1 mouse cellular context compared by ENCODE assay signal in the genomic region with DNA sequence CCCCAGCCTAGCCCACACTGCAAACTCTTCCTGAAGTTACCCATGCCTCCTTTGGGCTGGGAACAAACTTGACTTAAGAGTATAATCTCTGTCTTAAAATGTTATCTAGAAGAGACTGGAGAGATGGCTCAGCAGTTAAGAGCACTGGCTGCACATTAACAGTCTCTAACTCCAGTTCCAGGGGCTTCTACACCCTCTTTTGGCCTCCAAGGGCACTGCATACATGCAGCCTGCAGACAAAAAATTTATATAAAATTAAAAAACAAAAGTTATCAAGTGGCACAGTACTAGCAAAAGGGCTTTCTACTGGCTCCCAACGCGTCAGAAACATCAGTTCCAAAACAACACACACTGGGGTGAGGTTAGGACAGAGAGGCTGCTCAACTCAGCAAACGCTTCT.
TF ChIP-seq lines count a peak whose summit lies in the region.

No protein-coding gene starts in this region.

TF ChIP-seq in MEL, 35 proteins besides CTCF, POLR2A, EP300 and RAD21:
- TF ChIP-seq NELFE (IDR thresholded peaks at IDR 0.05; ENCODE audit: low read depth, low read length): no peak
- no peak for TF ChIP-seq BHLHE40 (IDR thresholded peaks at IDR 0.05; ENCODE audit: borderline replicate concordance, low read depth, low read length)
- no peak for TF ChIP-seq USF2 (IDR thresholded peaks at IDR 0.05; ENCODE audit: borderline replicate concordance in 1 of 2, insufficient read depth in 1 of 2, low read depth in 1 of 2, low read length in 2 of 2)
- TF ChIP-seq UBTF (IDR thresholded peaks at IDR 0.05; ENCODE audit: borderline replicate concordance, insufficient read depth, low read depth, low read length): no peak
- no peak for TF ChIP-seq GABPA (IDR thresholded peaks at IDR 0.05; ENCODE audit: low read depth, low read length)
- TF ChIP-seq SIN3A (IDR thresholded peaks at IDR 0.05; ENCODE audit: low read length): no peak
- TF ChIP-seq MEF2A (IDR thresholded peaks at IDR 0.05; ENCODE audit: extremely low read depth, insufficient replicate concordance, low read depth, low read length, poor library complexity, severe bottlenecking): no peak
- no peak for TF ChIP-seq ETS1 (IDR thresholded peaks at IDR 0.05; ENCODE audit: low read depth, low read length)
- no peak for TF ChIP-seq ELF1 (IDR thresholded peaks at IDR 0.05; ENCODE audit: low read depth, low read length)
- TF ChIP-seq HCFC1 (IDR thresholded peaks at IDR 0.05; ENCODE audit: low read depth, low read length): no peak
- TF ChIP-seq GATA1 (IDR thresholded peaks at IDR 0.05; ENCODE audit: low read depth, low read length): no peak
- no peak for TF ChIP-seq MAFK (IDR thresholded peaks at IDR 0.05; ENCODE audit: borderline replicate concordance, low read depth, low read length)
- TF ChIP-seq TCF12 (IDR thresholded peaks at IDR 0.05; ENCODE audit: low read depth, low read length): no peak
- TF ChIP-seq USF1 (IDR thresholded peaks at IDR 0.05; ENCODE audit: low read depth, low read length): no peak
- no peak for TF ChIP-seq POLR2AphosphoS2 (IDR thresholded peaks at IDR 0.05; ENCODE audit: low read length)
- no peak; the same call in 1 of the 2 replicates for TF ChIP-seq MAZ (IDR thresholded peaks at IDR 0.05; ENCODE audit: low read depth, low read length)
- no peak for TF ChIP-seq CHD1 (IDR thresholded peaks at IDR 0.05; ENCODE audit: low read depth, low read length)
- TF ChIP-seq RCOR1 (IDR thresholded peaks at IDR 0.05; ENCODE audit: low read depth, low read length): no peak
